Mouse (Mus musculus) Muller cell, postnatal 12 days (primary cell): ENCODE measurements at regions not wholly inside any gene's neighbourhood (a gene's known extent, or its start where the extent isn't known, plus 50 kb on each side); places are given as distances from the start of the nearest gene placed in this dataset.

ENCODE experiments used
- DNase-seq: peaks from one replicate; pipeline ENCODE4 v3.0.0-alpha.2; 2015; ENCODE audit errors: inconsistent ontology term

- DNase-seq, result no peak
These were observed 53.2 kb upstream of the Lef1 start for GRCm38 (mm10) chr3:131056893-131057660.

- no peak for DNase-seq
These were observed 55.9 kb upstream of the Lef1 start for GRCm38 (mm10) chr3:131054241-131054972.

GRCm38 (mm10) chr3:131047716-131048115, 62.6 kb upstream of the Lef1 start:
- DNase-seq, result no peak

GRCm38 (mm10) chr3:131046412-131046811, 63.9 kb upstream of the Lef1 start:
- DNase-seq, result peak; percentile 43

- peak; percentile 42 for DNase-seq
These were observed 70.0 kb upstream of the Lef1 start for GRCm38 (mm10) chr3:131040214-131040825.

GRCm38 (mm10) chr3:131037095-131037494, 73.2 kb upstream of the Lef1 start:
- DNase-seq, result no peak

GRCm38 (mm10) chr3:131034774-131035173, 75.5 kb upstream of the Lef1 start:
- no peak for DNase-seq

GRCm38 (mm10) chr3:131026336-131026735, 83.9 kb upstream of the Lef1 start:
- DNase-seq, result no peak

GRCm38 (mm10) chr3:131019163-131019956, 90.9 kb upstream of the Lef1 start:
- DNase-seq, result peak; percentile 10

GRCm38 (mm10) chr3:131017899-131018298, 92.4 kb upstream of the Lef1 start:
- DNase-seq, result no peak

- no peak for DNase-seq
These were observed 94.2 kb upstream of the Lef1 start for GRCm38 (mm10) chr3:131016104-131016503.

- no peak for DNase-seq
These were observed 96.1 kb upstream of the Lef1 start for GRCm38 (mm10) chr3:131014092-131014716.

GRCm38 (mm10) chr3:131000701-131001100, 109.6 kb upstream of the Lef1 start:
- DNase-seq, result no peak

- DNase-seq, result no peak
These were observed 110.0 kb upstream of the Lef1 start for GRCm38 (mm10) chr3:131000252-131000651.

- no peak for DNase-seq
These were observed 110.5 kb upstream of the Lef1 start for GRCm38 (mm10) chr3:130999818-131000217.

- no peak for DNase-seq
These were observed 111.8 kb upstream of the Lef1 start for GRCm38 (mm10) chr3:130998433-130998832.

- no peak for DNase-seq
These were observed 113.5 kb upstream of the Lef1 start for GRCm38 (mm10) chr3:130996786-130997185.

- DNase-seq, result peak; percentile 27
These were observed 118.3 kb upstream of the Lef1 start for GRCm38 (mm10) chr3:130991971-130992370.

- DNase-seq, result no peak
These were observed 123.6 kb upstream of the Lef1 start for GRCm38 (mm10) chr3:130986708-130987107.

- no peak for DNase-seq
These were observed 124.2 kb upstream of the Lef1 start for GRCm38 (mm10) chr3:130986101-130986500.

- DNase-seq, result no peak
These were observed 128.7 kb upstream of the Lef1 start for GRCm38 (mm10) chr3:130981566-130981965.
